Mouse (Mus musculus) hindbrain, postnatal 0 days (tissue): Measurements from ENCODE around the gene Pax4. TPM values are rescaled to one million over a fixed set of nuclear protein-coding genes. Genes with fewer than 3 reads are reported as not detected.

Source experiments
- ATAC-seq: fragments of 200-750 bp; cut with Nextera tagmentation; 2 replicates; pipeline ENCODE4 v1.8.0; 2017; ENCODE audit warnings: mild to moderate bottlenecking, moderate TSS enrichment, moderate library complexity
- DNase-seq: peaks from one replicate; pipeline ENCODE4 v3.0.0-alpha.2; 2015; ENCODE audit warnings: low spot score
- H3K27ac ChIP-seq: fragments of 300-500 bp; sonication (generic); 2 replicates; pipeline ENCODE4 v1.5.1; 2014; ENCODE audit warnings: mild to moderate bottlenecking
- H3K27me3 ChIP-seq: fragments of 300-500 bp; sonication (generic); 2 replicates; pipeline ENCODE4 v1.6.1; 2014; ENCODE audit warnings: low read length, mixed read lengths; ENCODE audit not compliant: insufficient read depth
- H3K36me3 ChIP-seq: fragments of 300-500 bp; sonication (generic); 2 replicates; pipeline ENCODE4 v1.6.1; 2014; ENCODE audit warnings: low read length, mixed read lengths; ENCODE audit not compliant: insufficient read depth
- H3K4me1 ChIP-seq: fragments of 300-500 bp; sonication (generic); 2 replicates; pipeline ENCODE4 v1.6.1; 2014; ENCODE audit warnings: antibody characterized with exemption, low read length, mixed read lengths; ENCODE audit not compliant: insufficient read depth
- H3K4me2 ChIP-seq: fragments of 300-500 bp; sonication (generic); 2 replicates; pipeline ENCODE4 v1.6.1; 2014; ENCODE audit warnings: low read depth, mild to moderate bottlenecking, low read length, moderate library complexity, mixed read lengths
- H3K4me3 ChIP-seq: fragments of 300-500 bp; sonication (generic); 2 replicates; pipeline ENCODE4 v1.5.1; 2014; ENCODE audit warnings: low read length
- H3K9ac ChIP-seq: fragments of 300-500 bp; sonication (generic); replicated peaks from 2 replicates; pipeline ENCODE4 v1.6.1; 2014; ENCODE audit warnings: mild to moderate bottlenecking, low read length, moderate library complexity, mixed read lengths
- H3K9me3 ChIP-seq: fragments of 300-500 bp; sonication (generic); 2 replicates; pipeline ENCODE4 v1.6.1; 2016; ENCODE audit warnings: low read length, mixed read lengths
- CTCF ChIP-seq: IDR thresholded peaks from 2 replicates; pipeline ENCODE4 v1.5.1; 2016; ENCODE audit warnings: antibody characterized with exemption, control low read depth, low read depth
- WGBS: fragments of 180-500 bp; shearing (Covaris S2); extraction: QIAGEN DNeasy Blood & Tissue Kit; methylation state at CpG from one replicate; pipeline ENCODE4 v1.1.7; 2014; 5-methylcytosine and 5-hydroxymethylcytosine counted together
- polyA plus RNA-seq: library from polyadenylated mRNA; unstranded; fragments of >200 nt; fragmentation: Nextera tagmentation; extraction: Ambion mirVana; gene quantifications from 2 replicates; pipeline ENCODE4 v1.2.1, GENCODE M21; 2015
- total RNA-seq: library from RNA; depleted of rRNA; stranded (reverse); fragments of >200 nt; gene quantifications from 2 replicates; pipeline ENCODE4 v1.2.3, GENCODE M21; 2014

Gene Pax4
- total and polyA plus RNA-seq, 2 experiments from 2014 or later: 0.23 TPM; not detected in 1

DNA sequence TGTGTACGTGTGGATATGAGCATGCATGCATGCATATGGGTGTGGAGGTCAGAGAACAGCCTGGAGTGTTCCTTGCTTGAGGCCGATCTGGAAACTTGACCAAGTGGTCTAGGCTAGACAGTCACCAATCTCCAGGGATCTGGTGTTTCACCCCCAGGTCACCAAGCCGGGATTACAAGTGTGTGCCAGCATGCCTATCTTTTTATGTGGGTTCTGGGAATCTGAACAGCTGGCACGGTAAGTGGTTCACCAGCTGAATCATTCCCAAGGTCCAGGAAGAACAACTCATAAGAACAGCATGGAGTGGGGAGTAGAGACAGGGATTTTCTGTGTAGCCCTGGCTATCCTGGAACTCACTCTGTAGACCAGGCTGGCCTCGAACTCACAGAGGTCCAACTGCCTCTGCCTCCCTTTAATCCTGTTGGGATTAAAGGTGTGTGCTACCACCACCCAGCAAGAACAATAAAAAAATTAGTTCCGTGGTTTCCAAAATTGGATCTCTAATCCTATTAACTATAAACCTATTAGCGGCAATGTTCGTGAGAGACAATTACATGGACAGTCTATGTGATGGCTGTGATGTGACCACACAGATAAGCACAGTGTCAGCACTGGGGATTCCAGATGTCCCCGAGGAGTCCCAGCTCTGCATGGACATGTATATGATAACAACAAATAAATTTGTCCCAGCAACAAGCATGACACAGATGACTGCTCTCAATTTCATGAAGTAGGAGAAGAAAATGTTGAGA, 22.3 kb upstream of the Pax4 start:
- Histone ChIP-seq H3K27ac (no peak overlapping the region), H3K4me3 (no peak overlapping the region), H3K36me3 (no peaks in the 10 kb centered on the region), H3K9me3 (no peaks in the 10 kb centered on the region), H3K4me2 (no peak overlapping the region), H3K9ac (no peak overlapping the region), H3K27me3 (no peaks in the 10 kb centered on the region), H3K4me1 (no peaks in the 10 kb centered on the region)
- DNase-seq: no peak
- ATAC-seq: no peak
- WGBS: 84% methylated on average over 9 of the region's 9 CpGs
- TF ChIP-seq CTCF: no peak

DNA sequence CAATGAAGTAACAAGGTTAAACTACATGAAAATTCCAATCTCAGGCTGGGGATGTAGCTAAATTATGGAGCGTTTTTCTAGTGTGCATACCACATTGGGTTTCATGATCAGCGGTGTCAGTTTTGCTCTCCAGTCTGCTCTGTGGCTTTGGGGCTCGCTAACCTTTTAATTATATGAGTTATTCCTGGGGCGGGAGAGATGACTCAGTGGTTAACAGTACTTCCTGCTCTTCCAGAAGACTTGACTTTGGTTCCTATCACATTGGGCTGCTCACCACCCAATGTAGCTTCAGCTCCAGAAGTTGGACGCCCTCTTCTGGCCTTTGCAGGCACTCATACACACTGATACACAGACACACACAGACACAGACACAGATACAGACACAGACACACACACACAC, 21.5 kb upstream of the Pax4 start:
- H3K27ac ChIP-seq: no peak overlapping the region
- no peak for ATAC-seq
- no peak overlapping the region for H3K4me2 ChIP-seq
- no peak for TF ChIP-seq CTCF
- no peaks in the 10 kb centered on the region for H3K9me3 ChIP-seq
- 79% methylated on average over 5 of the region's 5 CpGs for WGBS
- no peak for DNase-seq
- no peak overlapping the region for H3K9ac ChIP-seq
- no peaks in the 10 kb centered on the region for H3K36me3 ChIP-seq
- H3K4me1 ChIP-seq: no peaks in the 10 kb centered on the region
- no peaks in the 10 kb centered on the region for H3K27me3 ChIP-seq
- H3K4me3 ChIP-seq: no peak overlapping the region

DNA sequence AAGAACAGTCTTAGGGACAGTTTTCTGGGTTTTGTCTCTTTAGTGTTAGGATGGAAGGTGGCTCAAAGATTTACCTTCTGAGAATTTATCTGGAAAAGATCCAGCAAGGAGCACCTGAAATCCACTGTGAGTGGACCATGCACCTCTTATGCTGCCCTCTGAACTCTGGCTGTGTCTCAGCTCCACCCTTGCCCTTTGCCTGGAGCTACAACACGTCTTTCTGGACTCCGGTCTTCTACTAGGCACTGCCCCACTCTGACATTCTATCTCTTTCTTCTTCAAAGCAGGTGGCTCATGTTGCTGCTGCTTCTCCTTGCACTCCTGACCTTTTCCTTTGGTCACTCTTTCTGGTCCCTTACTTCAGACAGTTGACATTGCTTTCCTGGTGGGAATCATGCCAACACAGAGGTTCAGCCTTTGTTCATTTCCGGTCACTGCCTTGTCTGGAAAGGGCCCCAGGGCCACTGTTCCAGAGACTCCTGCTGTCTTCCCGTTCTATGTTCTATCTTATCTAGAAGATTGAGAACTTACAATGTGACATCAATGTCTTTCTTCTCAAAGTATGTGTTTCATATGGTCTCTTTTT, 21.0 kb upstream of the Pax4 start:
- DNase-seq: no peak
- Histone ChIP-seq H3K4me1 (no peaks in the 10 kb centered on the region), H3K4me2 (no peak overlapping the region), H3K27me3 (no peaks in the 10 kb centered on the region), H3K9ac (no peak overlapping the region), H3K9me3 (no peaks in the 10 kb centered on the region), H3K36me3 (no peaks in the 10 kb centered on the region), H3K4me3 (no peak overlapping the region), H3K27ac (no peak overlapping the region)
- ATAC-seq: no peak
- TF ChIP-seq CTCF: no peak
- WGBS: 56% methylated on average over 4 of the region's 4 CpGs

DNA sequence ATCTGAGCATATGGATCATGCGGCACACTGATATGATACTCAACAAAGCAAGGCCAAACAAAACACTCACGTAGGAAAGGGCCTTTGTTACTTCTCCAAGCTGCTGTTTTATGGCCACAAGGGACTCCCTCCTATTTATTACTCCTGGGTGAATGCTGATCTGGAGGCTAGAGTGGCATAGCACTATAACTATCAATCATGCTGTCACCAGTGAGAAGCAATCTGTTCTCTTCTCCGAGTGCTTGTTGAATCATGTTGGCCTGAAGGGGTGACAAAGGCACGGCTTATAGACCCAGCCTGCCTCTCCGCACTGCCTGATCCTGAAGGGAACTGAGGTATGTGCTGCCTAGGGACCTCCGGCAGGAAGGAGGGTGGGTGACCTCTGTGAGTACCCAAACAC, 15.5 kb upstream of the Pax4 start:
- 48% methylated on average over 6 of the region's 6 CpGs for WGBS
- no peak for TF ChIP-seq CTCF
- DNase-seq (no peak), ATAC-seq (no peak)
- no peaks in the 10 kb centered on the region for H3K4me1 ChIP-seq
- H3K36me3 ChIP-seq: no peaks in the 10 kb centered on the region
- H3K4me2 ChIP-seq: no peak overlapping the region
- H3K27ac ChIP-seq: no peak overlapping the region
- H3K27me3 ChIP-seq: no peaks in the 10 kb centered on the region
- no peak overlapping the region for H3K9ac ChIP-seq
- H3K9me3 ChIP-seq: no peaks in the 10 kb centered on the region
- H3K4me3 ChIP-seq: no peak overlapping the region

DNA sequence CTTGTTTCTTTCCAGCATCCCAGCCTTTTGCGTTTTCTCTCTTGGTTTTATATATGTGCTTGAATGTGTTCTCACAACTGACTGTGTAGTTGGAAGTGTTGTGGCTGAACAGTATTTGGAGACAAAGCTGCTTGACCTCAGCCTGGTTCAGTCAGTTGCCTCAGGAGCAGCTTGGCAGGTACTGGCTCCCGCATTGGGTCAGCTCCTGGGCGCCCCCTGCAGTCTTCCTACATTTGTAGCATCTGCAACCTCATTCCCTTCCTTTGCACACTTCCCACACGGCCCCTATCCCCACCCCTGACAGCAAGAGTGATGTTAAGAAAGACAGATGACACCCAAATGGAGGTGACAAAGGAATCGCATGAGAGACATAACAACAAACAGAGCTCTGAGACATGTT, 11.4 kb upstream of the Pax4 start:
- peak; percentile 66 for TF ChIP-seq CTCF
- Histone ChIP-seq H3K27me3 (no peaks in the 10 kb centered on the region), H3K9me3 (no peaks in the 10 kb centered on the region), H3K4me1 (no peaks in the 10 kb centered on the region), H3K9ac (no peak overlapping the region), H3K27ac (no peak overlapping the region), H3K4me3 (no peak overlapping the region), H3K4me2 (no peak overlapping the region), H3K36me3 (no peaks in the 10 kb centered on the region)
- ATAC-seq (no peak), DNase-seq (peak; percentile 51)
- 9% methylated on average over 5 of the region's 5 CpGs for WGBS

GRCm38 (mm10) chr6:28459221-28459668, 10.1 kb upstream of the Pax4 start:
- Histone ChIP-seq H3K9ac (no peak overlapping the region), H3K4me3 (no peak overlapping the region), H3K4me1 (no peaks in the 10 kb centered on the region), H3K36me3 (no peaks in the 10 kb centered on the region), H3K4me2 (no peak overlapping the region), H3K9me3 (no peaks in the 10 kb centered on the region), H3K27me3 (no peaks in the 10 kb centered on the region), H3K27ac (no peak overlapping the region)
- DNase-seq (no peak), ATAC-seq (no peak)
- no peak for TF ChIP-seq CTCF

- DNase-seq: no peak
- Histone ChIP-seq H3K9me3 (no peaks in the 10 kb centered on the region), H3K27me3 (peaks cover 21% of the 10 kb centered on the region), H3K4me1 (no peaks in the 10 kb centered on the region), H3K4me3 (no peak overlapping the region), H3K36me3 (no peaks in the 10 kb centered on the region), H3K9ac (no peak overlapping the region), H3K4me2 (no peak overlapping the region), H3K27ac (no peak overlapping the region)
- ATAC-seq: no peak
- TF ChIP-seq CTCF: no peak
- WGBS: 3% methylated on average over 12 of the region's 12 CpGs
Observed at GRCm38 (mm10) chr6:28450977-28451376, 1.8 kb upstream of the Pax4 start.
